Mouse (Mus musculus): ENCODE measurements at regions not wholly inside any gene's neighbourhood (a gene's known extent, or its start where the extent isn't known, plus 50 kb on each side); places are given as distances from the start of the nearest gene placed in this dataset.

DNA sequence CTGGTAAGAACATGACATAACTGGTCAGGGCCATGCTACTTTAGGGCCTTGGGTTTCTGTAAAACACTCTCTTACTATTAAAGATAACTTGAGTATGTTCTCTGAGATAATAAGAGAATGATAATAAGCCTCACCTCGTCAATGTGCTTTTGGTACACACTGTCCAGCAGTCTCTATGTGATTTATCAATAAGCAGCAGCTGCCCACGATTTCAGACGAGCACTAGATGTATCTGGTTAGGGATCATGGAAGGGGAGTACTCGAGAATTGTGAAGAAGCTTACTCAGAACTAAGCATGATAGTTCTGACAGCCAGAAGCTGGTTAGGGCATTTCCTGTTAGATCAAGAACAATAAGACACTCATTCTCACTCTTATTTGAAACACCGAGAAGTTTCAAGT is 53.8 kb downstream of the Neurod6 start:
- intact Hi-C loops (cut with DNase I) = no loop called here
- H3K27ac ChIP-seq = no peak overlapping the region
- no peak overlapping the region for H3K4me3 ChIP-seq
- TF ChIP-seq CTCF (IDR thresholded peaks at IDR 0.05) = no peak
- DNase-seq = no peak

DNA sequence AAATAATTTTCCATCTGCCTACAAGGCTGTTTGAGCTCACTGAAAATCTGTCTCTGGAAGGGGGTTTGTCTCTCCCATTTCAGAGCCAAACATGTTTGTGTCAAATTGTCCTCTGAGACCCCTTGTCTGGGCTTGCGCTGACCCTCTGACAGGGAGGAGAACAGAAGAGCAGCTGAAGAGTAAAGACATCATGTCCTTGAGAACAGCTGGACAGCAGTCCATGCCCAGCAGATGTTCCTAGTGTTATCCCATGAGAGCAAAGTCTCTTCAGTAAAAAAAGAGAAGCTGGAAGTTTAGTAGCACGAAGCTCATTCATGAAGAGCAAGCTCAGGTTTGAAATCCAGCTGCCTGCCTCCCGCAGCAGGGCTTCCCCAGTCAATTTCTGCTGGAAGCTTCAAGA is 60.7 kb downstream of the Neurod6 start:
- Histone ChIP-seq H3K27ac (no peak overlapping the region), H3K4me3 (no peak overlapping the region)
- intact Hi-C loops (cut with DNase I) = no loop called here
- peak; percentile 30 for DNase-seq
- TF ChIP-seq CTCF (IDR thresholded peaks at IDR 0.05) = no peak

DNA sequence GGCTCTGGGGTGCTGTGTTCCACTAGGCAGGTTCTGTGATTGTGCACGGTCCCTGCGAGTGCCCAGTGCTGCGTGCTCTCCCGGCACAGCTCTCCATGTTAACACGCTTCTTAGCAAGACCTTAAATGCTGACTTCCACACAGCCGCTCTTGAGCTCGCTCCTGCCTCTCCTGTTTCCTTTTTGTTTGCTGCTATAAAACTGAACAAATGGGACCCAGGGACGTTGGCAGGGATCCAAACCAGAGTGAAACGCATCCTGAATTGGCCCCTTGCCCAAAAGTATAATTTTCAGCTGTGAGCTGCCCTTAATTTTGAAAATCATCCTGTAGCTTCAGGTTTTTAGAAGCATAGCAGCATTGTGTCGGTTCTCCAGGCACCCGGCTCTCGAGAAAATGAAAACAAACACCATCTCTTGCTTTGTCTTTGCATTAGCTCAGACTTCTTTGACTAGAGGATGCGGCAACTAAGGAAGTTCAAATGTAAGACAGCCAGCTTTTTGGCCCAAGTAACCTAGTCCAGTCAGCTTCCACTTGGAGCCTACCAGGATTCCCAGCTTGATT is 63.1 kb downstream of the Neurod6 start:
- TF ChIP-seq CTCF (IDR thresholded peaks at IDR 0.05) = no peak
- H3K4me3 ChIP-seq = peak overlapping the region; percentile 64
- peak; percentile 34 for DNase-seq
- peak overlapping the region; percentile 56 for H3K27ac ChIP-seq
- intact Hi-C loops (cut with DNase I) = no loop called here

DNA sequence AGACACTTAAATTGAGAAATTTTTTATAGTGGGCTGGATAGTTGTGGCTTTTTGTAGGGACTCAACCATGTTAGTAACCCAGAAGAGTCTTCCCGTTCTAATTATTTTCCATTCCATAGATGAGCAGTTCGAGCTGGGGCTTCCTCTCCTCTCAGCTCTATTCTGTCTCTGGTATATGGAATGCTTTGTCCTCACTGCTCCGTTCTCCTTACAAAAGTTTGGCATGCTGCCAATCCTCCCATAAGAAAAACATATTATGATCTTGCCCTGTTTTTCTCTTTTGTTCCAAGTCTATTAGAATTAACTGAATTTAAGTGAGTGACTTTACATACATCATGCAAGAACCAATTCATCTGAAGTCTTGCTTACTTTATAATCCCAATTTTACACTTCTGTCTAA is 70.7 kb downstream of the Neurod6 start:
- Histone ChIP-seq H3K27ac (no peak overlapping the region), H3K4me3 (no peak overlapping the region)
- intact Hi-C loops (cut with DNase I) = no loop called here
- TF ChIP-seq CTCF (IDR thresholded peaks at IDR 0.05) = no peak
- DNase-seq = no peak

DNA sequence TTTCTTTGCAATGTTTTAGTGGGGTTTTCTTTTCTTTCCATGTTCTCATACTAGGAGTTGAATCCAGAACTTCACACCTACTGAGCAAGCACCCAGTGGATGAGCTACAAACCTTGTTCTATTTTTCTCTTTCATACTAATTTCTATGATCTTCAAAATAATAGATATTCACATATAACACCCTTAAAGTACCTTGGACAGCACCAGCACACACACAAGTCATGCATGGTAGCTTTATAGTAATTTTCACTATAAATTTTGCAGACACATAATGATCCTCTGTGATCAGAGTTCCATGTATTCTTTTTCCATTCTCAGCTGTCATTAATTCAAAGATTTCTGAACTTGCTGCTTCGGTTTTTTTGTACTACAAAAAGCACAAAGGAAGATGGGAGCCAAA is 71.1 kb downstream of the Neurod6 start:
- Histone ChIP-seq H3K4me3 (no peak overlapping the region), H3K27ac (no peak overlapping the region)
- intact Hi-C loops (cut with DNase I) = no loop called here
- DNase-seq = no peak
- no peak for TF ChIP-seq CTCF (IDR thresholded peaks at IDR 0.05)

DNA sequence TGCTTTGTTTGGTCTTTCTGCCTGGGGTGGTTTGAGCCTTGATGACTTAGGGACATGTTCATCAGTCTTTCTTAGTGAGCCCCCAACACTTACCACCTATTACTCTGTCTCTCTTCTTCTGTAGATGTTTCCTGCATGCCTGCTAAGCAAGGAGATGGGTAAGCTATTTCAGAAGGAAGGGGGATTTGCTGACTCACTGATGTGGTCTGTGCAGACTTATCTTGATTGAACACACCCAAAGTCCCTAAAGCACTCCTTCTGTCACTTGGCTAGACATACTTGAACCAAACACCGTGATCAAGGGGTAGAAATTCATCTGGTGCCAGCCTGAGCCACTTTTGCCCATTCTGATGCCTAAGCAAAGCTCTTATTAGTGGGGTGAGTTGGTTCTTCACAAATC is 72.0 kb downstream of the Neurod6 start:
- intact Hi-C loops (cut with DNase I) = no loop called here
- no peak for TF ChIP-seq CTCF (IDR thresholded peaks at IDR 0.05)
- DNase-seq = no peak
- no peak overlapping the region for H3K27ac ChIP-seq
- no peak overlapping the region for H3K4me3 ChIP-seq

DNA sequence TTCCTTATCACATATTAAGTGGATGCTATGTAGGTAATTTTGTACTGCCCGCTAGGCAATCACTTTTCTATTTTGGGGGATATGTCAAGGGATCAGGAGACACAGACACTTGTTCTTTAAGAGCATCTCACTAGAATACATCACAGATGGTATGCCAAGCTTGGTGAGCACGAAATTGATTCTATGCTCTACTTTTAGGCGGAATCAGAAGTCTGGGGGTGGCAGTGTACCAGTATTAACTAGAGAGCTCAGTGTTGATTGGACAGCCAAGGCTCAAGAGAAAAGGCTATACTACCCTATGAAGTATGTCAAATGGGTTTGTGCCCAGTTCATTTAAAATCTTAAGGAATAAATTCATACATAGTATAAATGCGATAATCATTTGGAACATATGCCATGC is 84.0 kb downstream of the Neurod6 start:
- Histone ChIP-seq H3K4me3 (no peak overlapping the region), H3K27ac (no peak overlapping the region)
- no peak for DNase-seq
- intact Hi-C loops (cut with DNase I) = no loop called here
- no peak for TF ChIP-seq CTCF (IDR thresholded peaks at IDR 0.05)

DNA sequence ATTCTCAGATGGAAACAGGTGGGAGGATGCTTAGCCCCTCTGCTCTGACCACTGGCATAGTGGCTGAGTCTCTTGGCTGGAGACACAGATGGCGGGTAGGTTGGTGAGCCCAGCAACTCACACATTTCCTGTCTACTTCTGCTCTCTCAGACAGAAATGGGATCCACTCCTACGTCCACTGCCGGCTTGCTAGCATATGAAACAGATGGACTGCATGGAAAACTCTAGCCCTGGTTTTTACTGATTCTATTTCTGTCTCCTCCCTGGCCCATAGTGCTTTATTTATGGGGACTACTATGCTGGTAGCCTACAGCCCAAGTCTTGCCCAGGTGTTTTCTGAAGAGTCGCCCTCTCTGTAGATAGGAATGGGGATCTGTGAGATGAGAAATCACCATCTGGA is 88.9 kb downstream of the Neurod6 start:
- DNase-seq = no peak
- intact Hi-C loops (cut with DNase I) = no loop called here
- TF ChIP-seq CTCF (IDR thresholded peaks at IDR 0.05) = no peak
- no peak overlapping the region for H3K4me3 ChIP-seq
- no peak overlapping the region for H3K27ac ChIP-seq

DNA sequence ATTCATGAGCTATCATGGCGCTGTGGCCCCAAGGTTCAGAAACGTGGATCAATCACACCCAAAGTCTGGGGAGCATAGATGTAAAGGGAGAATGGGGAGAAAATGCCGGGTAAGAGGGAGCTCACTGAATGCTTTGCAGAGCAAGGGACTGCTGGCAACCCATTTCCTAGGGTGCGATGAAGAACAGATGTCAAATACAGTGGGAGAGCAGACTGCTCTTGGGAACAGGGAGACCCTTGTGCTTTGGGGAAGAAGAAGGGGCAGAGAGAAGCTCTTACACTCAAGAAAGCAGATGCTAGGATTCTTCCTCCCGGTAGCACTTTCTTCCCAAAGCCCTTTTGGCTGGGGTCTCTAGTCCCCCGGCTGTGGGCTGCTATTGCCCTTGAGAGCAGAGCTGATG is 100.0 kb downstream of the Neurod6 start:
- intact Hi-C loops (cut with DNase I) = no loop called here
- H3K4me3 ChIP-seq = no peak overlapping the region
- no peak for DNase-seq

DNA sequence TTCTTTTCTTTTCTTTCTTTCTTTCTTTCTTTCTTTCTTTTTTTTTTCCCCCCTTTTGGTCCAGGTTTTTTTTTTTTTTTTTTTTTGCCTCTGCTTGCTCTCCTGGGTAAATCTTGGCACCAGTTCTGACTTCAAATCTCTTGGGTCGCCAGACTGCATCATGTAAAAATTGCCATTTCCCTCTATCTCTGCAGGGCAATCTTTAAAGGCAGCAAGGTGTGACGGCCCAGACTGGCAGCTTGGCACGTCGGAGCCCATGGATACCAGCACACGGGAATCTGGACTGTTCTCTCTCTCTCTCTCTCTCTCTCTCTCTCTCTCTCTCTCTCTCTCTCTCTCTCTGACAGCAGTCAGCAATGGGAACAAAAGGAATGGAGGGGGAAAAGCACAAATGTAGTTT is 101.0 kb downstream of the Neurod6 start:
- no peak overlapping the region for H3K27ac ChIP-seq
- DNase-seq = no peak
- intact Hi-C loops (cut with DNase I) = no loop called here
- H3K4me3 ChIP-seq = no peak overlapping the region
- no peak for TF ChIP-seq CTCF (IDR thresholded peaks at IDR 0.05)

More for the DNA sequence above, 100.0 kb downstream of the Neurod6 start:
- no peak overlapping the region for H3K27ac ChIP-seq
- no peak for TF ChIP-seq CTCF (IDR thresholded peaks at IDR 0.05)

DNA sequence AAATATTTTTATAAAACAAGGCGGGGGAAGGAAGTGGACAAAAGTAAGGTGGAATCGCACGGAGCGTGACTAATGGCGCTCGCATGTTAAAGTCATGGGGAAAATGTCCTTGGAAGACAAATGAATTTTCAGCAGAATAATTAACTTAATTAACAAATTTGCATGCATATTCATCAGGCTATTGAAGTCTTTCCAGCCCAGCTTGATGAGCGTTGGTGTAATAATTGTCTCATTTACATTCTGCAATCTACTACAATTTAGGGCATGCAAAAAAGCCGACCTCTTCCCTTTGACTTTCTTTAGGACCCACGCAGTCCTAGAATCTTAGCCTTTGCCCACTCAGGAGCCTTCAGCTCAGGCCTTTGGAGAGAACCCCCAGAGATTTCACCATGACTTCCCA is 101.5 kb downstream of the Neurod6 start:
- no peak for TF ChIP-seq CTCF (IDR thresholded peaks at IDR 0.05)
- no peak for DNase-seq
- intact Hi-C loops (cut with DNase I) = no loop called here
- Histone ChIP-seq H3K27ac (no peak overlapping the region), H3K4me3 (no peak overlapping the region)

DNA sequence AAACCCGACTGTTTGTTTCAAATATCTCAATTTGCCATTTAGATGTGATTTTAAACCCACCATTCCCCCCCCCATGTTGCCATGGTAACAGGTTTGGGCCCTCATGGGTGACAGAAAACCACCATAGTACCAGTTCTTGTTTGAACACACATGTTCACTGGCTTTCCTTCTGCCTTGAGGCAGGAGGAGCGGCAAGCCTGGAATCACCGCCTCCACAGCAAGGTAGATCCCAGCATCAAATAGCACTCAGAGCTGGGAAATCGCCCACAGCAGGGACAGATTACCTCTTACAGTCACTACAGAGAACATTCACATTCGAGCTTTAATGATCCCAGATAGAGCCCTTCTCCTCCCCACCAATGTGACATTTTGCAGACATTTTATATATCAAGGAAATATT is 102.0 kb downstream of the Neurod6 start:
- intact Hi-C loops (cut with DNase I) = no loop called here
- no peak for DNase-seq
- Histone ChIP-seq H3K27ac (no peak overlapping the region), H3K4me3 (no peak overlapping the region)
- TF ChIP-seq CTCF (IDR thresholded peaks at IDR 0.05) = no peak

DNA sequence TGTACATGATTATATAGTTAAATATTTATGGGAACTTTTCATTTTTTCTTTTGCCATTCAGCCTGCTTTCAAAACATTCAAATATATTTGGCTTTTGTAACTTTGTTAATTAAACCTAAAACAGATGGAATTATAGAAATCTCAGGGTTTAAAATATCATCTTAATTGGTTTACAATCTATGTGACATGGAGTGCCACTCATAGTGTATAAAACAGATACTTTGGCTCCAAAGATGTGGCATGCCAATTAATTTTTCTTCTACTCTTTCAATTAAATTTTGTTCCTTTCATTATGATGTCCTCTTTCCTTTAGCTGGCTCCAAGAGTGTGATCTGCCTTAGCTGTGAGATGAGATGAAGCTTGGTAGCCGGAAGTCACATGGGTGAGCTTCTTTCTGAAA is 103.0 kb downstream of the Neurod6 start:
- intact Hi-C loops (cut with DNase I) = no loop called here
- DNase-seq = no peak
- Histone ChIP-seq H3K4me3 (no peak overlapping the region), H3K27ac (no peak overlapping the region)
- no peak for TF ChIP-seq CTCF (IDR thresholded peaks at IDR 0.05)

DNA sequence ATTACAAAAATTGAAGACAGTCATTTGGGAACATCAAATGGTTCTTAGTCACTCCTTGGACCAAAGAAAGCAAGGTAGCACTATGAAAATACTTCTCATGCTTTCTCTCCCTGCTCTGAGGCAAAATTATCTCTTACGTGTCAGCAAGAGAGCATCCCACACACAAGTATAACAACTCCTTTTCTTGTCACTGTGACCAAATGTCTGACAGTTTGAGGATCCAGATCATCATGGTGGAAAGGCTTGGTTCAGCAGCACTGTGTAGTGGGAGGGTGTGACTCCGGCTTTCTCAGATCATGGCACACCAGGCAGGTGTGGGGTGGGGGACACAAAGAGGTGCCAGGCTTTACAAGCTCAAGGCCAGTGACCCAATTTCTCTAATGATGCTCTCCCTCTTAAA is 113.5 kb downstream of the Neurod6 start:
- DNase-seq = no peak
- TF ChIP-seq CTCF (IDR thresholded peaks at IDR 0.05) = no peak
- intact Hi-C loops (cut with DNase I) = no loop called here
- no peak overlapping the region for H3K4me3 ChIP-seq
- H3K27ac ChIP-seq = no peak overlapping the region

Data from gastrocnemius, adult 2 months (tissue).